Mouse (Mus musculus) retina, postnatal 1 day (tissue): ENCODE measurements around the gene Abcg4.
"Not testable (repeated sequence)": the region's sequence is repeated elsewhere in the genome, so short reads cannot be mapped to it uniquely, and the experiment has no call there.

Experiments
- DNase-seq: peaks from one replicate; pipeline ENCODE4 v3.0.0-alpha.2; 2012

The Abcg4 gene

DNA sequence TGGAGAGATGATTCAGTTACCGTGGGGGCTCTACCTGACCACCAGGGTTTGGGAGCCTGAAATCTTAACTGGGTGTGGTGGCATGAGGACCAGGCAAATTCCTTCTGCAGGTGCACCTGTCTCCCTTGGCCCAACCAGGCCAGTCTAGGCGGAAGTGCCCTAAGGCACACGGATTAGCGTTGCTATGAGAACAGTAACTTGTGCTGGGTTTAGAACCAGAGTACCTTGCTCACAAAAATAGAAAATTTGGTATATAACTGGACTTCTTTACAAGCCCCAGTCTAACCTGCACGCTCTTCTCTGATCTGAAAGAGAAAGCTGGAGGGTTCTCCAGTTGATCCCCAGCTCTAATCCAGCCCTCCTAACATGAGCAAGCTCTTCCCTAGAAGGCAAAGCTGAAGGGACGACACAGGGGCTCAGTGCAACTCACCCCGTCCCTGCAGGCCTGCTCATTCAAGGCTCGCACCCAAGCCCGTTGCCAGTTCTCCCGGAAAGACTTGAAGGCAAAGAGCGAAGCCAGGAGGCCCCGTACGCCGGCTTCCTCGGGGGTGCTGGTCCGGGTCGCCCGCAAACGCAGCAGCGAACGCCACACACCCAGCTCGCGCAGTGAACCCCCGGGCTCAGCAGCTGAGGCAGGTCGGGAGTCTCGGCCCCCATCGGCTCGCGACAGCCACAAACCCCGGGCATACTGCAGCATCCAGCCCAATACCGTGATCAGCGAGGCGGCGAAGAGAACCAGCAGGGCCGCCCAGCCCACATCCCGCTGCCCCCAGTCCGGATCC lies 30.9 kb upstream of the Abcg4 start:
- peak; percentile 37 for DNase-seq

DNA sequence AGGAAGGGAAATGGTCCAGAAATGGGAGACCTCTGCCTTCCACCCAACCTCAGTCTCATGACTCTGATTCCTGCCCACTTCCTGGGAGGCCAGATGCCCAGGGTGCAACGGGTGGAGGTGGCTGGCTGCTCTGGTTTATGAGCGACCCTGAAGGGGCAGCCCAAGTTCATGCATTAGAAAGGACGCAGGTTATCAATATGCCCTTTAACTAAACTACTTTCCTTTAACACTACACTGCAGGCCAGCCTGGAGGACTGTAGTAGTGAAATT lies 30.3 kb upstream of the Abcg4 start:
- no peak for DNase-seq

DNA sequence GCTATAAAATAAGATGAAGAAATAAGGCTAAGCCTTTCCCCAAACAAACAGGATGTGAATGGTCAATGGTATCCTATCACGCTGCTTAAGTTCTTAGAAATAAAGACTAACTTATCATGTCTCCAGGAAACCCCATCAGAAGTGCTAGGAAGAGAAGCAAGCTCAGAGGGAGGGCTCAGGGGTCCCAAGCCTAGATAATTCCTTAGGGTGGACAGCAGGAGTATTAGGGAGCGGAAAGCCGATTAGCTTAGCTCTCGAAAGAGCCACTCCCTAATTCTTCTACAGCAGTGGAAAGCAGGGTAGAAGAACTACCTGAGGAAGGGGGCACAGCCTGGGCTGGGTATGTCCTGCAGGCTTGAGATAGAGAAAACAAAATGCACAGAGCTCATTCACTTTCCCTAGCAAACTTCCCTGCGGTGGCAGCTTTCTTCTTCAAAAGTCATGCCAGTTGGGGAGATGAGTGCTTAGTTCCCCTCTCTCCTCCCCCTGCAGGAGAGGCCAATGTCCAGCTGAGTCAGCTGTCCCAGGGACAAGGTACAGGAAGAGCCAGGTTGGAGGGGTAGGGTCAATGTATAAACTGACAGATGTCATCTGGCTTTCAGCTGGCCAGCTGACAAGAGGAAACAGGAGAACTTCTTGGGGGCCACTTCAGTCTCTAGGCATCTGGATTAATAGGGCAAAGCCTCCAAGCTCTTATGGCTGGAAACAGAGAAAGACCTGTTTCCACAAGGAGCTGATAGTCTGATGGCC lies 29.8 kb upstream of the Abcg4 start:
- DNase-seq, result peak; percentile 69

DNA sequence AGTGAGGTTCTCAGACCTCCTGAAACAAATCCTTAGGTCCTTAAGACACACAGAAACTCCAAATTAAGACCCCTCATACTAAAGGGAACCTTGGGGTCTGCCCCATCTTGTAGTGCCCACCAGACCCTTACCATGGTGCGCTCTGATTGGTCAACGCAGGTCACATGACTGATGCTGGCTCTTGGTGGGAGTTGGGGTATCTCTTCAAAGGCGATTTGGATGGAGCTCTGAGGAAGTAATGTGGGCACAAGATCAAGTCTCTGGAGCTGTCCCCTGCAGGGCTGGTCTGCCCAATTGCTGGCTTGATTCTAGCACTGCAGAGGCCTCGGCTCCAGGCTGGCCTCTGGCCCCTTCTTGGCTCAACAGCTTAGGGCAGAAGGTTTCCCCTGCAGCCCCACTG lies 29.0 kb upstream of the Abcg4 start:
- DNase-seq, result no peak

DNA sequence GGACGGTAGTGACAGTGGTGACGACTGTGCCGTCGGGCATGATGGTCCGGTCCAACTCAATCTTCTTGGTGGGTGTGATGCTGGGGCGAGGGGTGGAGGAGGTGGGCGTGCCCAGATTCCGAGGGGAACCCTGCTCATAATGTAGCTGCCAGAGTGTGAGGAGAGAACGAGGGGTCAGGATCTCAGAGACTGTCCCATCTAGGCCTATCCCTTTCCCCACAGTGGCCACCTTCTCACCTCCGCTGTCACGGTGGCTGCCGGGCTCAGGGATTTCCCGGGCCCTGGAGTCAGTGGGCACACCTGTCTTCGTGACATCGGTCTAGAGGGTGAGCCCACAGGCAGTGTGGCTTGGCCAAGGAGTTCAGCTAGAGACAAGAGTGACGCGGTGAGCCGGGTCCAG lies 26.5 kb upstream of the Abcg4 start:
- no peak for DNase-seq

DNA sequence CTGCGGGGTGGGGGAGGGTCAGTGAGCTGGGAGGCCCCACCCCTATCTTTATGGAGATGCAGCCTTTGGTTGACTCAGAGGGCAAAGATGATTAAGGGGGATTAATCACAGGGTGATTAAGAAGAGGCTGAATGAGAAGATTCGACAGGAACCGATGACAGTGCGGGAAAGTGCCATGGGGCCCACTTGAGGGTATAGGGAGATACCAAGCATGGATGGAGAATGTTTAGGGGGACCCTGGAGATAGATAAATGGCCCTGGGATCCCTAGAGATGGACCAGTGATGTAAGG lies 25.8 kb upstream of the Abcg4 start:
- DNase-seq, result peak; percentile 74

DNA sequence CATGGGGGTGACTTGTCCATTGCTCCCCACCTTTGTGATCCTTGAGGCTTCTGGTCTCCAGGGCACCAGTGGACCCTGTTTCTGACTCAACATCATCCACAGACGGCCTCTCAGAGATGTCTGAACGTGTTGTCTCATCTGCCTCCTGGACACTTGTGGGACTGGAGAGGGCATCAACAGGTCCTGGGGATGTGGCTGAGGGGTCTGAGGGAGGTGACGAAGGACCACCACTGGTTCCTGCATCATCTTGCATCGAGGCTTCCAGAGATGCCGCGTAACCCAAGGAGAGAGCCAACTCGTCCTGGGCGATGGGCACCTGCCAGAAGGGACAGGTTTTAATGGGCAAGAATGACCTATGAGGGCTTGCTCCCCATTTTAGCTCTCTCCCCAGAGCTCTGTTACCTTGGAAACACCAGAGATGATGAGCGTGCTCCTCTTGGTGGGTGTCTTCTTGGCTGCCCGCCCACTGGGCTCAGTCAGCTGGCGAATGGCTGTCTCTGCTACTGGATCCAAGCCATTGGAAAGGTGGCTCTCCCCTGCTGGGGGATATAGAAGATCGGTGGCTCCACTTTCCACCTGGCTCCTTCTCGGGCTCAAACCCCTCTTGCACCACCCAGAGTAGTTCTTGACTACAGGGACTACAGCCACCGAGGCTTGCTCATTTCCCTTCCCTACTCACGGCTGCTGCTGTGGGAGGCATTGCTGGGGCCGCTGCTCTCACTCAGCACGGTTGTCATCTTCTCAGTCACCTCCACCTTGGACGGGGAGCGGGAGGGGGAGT lies 25.3 kb upstream of the Abcg4 start:
- no peak for DNase-seq

DNA sequence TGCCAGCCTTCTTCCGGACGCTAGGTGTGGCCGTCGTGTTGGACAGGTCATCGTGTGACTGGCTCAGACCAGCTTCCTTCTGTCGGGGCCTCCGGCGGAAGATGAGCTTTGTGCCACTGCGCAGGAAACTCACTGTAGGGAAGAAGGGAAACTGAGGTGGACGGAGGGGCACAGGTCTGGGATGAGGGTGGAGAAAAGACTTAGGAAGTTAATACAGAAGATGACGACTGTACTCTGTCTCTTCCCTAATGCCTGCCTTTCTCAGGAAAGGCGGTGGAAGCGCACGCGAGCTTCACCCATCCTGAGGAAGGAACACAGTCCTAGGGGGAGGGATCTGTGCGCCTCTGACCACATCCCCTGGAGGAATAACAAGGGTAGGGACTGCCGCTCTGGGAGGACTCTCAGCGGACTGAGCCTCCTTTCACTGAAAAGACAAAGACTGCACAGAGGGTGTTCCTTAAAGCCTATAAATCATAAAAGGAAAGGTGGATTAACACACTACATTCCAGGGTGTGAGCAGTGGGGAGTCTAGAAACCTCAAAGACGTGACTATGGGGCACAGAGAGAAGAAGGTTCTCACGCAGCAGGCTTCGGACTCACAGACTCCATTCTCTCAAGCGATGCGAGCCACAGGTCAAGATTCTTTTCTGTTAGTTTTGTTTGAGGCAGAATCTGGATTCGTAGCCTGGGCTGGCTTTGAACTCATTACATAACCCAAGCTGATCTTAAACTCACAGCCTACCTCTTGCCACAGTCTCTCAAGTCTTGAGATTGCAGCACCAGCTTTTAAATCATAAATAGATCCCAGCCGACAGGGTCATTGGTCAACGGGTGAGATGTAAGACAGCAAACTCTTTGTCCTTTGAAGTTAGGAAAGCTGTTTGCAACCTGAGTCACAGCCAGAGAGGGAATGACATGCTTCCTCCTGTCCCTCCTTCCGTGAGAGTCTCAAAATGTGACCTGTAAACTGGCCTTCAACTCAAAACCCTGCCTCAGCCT lies 23.0 kb upstream of the Abcg4 start:
- no peak for DNase-seq

DNA sequence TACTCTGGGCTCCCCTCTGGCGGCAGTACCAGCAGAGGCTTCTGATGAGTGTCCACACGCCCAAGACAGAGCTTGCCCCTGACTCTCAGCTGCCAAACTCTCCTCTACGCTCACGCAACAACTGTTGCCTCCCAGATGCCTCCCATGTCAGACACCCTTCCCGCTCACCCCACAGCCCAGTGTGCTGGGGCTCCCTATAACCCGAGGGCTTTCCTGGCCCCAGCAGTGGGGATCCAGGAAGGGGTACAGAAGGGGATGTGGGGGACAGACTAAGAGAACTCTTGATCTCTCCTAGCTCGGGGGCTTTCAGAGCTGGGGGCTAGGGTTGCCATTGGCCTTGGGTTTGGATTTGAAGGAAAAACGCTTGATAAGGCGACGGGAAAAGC lies 22.3 kb upstream of the Abcg4 start:
- DNase-seq, result no peak

DNA sequence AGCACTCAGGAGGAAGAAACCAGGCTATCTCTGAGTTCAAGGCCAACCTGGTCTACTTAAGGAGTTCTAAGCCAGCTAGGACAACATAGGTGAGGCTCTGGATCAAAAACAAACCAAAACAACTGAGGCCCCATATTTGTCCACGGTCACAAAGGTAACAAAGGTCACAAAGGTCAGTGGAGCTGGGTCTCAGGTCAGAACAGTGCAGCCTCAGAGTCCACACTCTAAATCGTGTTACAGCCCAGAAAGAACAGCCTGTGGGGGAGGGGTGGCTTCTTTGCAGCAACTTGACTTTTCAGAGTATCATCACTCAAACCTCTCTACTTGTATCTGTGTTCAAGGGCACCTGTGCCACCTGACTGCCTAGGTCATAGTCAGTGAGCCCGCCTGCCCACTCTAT lies 21.3 kb upstream of the Abcg4 start:
- DNase-seq, result no peak

DNA sequence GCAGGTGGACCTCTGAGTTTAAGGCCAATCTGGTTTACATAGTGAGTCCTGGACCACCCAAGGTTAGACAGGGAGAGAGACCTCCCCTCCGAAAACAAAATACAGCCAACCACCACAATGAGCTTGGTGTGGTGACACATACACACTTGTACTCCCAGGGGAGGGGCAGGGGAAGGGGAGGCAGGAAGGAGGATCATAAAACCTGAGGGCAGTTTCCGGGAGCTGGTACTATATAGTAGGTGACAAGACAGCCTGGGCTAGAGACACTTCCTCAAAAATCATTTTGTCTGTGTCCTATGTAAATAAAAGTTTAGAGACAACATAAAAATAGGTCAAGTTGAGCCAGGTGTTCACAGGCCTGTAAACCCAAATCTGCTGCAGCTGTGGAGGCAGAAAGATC lies 18.8 kb upstream of the Abcg4 start:
- no peak for DNase-seq

DNA sequence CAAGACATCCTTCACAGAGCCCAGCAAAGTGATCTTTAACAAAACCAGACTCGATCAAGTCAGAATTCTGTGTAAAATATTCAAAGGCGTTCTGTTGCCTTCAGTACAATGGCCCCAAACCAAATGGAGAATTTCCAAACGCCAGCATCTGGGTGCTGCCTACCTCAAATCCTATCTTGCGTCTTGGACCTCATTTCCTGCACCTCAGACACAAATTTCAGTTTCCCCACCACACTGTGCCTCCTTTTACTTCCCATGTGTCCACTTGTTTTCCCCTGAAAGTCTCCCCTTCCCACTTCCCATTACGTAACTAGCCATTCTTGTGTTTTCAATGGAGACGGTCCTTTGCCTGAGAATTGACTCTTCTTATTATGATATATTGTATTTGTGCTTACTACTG lies 18.1 kb upstream of the Abcg4 start:
- DNase-seq, result no peak

DNA sequence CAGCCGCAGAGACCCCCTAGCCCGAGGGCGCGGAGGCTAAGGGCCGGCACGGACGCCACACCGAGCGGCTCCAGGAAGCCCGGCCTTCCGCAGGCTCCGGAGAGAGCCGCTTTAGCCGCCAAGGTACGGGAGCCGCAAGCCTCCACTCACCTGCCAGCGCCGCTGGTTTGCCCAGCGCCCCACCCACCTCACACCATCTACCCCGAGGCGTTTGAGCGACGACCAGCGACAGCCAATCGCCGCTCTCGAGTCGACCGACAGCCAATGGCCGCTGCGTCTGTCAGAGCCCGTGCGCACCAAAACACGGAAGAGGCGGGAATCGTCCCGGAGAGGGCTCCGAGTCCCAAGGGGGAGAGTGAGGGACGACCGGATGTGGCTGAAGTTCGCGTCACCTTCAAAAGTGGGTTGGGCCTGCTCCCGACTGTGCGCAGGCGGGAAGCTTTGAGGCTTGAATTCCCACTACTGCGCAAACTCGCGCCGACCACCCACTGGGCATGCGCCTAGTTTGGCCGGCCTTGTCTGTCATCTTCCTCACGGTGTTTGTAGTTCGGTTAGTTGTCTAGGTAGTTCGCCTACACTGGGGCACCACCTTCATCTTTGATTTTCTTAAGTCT lies 17.2 kb upstream of the Abcg4 start, which contains the start of gene Hinfp:
Hinfp (minus strand) TSS at position 206 of the 614 bp plus-strand sequence.
- peak; percentile 100 for DNase-seq

DNA sequence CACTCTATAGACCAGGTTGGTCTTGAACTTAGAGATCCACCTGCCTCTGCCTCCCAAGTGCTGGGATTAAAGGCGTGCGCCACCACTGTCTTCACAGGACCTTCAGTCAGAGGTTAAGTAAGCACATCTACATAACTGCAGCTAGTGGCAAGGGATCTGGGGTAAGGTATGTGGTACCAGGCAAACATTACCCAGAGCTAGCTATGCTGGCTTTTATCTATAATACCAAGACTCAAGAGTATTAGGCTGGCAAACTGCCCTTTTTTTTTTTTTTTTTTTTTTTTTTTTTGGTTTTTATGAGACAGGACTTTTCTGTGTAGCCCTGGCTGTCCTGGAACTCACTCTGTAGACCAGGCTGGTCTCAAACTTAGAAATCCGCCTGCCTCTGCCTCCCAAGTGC lies 11.6 kb upstream of the Abcg4 start:
- DNase-seq, result not testable (repeated sequence)

DNA sequence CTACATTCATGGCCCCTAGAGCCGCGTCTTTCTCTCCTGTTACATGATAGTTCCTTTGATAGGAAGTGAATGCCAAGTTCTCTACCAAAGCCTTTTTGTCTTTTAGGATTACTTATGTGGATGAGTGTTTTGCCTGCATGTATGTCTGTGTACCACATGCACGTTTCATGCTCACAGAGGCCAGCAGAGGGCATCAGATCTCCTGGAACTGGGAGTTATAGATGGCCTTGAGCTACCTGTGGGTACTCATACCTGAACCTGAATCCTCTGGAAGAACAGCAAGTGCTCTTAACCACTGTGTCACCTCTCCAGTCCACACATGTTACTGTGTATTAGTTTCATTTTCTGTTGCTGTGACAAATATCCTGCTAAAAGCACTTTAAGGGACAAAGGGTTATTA lies 4.1 kb upstream of the Abcg4 start:
- DNase-seq, result peak; percentile 67

DNA sequence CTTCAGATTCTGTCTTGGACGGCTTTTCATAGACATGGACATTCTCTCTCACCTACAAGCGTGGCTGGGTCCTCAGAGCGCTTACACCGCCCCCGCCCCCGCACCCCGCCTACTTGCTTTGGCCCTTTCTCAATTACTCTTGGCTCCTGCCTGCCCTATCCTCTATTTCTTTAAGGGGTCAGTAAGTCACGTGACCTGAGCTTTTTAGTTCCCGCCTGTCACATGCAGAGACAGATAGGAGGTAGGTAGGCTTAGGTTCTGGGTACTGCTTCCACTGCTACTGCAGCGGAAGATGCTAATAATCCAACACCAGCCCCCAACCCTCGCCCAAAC lies 510 bp upstream of the Abcg4 start:
- peak; percentile 49 for DNase-seq

DNA sequence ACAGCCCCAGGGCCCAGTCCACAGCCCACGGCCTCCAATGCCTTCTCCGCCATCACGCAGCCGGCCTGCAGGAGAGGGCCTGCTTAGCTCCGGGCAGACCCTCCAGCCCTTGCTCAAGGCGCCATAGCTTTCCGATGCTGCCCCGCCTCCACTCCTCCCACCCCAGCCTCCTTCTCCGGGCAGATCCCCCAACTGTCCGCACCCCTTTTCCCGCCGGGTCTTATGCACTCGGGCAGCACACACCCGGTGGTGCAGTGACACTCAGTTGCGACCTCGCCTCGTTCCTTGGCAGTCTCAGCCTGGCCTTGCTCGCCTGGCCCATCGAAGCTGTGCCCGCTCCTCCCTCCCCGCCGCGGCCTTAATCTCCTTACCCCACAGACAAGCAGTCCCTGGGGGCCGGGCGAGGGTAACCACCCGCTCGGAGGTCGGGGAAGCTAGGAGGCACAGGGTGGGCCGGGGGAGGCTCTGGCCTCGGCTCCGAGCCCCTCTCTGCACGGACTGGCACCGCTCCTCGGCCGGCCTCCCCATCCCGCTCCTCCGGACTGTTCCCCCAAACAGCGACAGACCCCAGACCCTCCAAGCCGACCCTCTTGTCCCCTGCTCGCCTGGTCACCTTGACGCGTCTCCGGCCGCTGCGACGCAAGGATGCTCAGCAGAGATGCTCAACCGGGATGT lies 877 bp downstream of the Abcg4 start:
- DNase-seq, result peak; percentile 79

DNA sequence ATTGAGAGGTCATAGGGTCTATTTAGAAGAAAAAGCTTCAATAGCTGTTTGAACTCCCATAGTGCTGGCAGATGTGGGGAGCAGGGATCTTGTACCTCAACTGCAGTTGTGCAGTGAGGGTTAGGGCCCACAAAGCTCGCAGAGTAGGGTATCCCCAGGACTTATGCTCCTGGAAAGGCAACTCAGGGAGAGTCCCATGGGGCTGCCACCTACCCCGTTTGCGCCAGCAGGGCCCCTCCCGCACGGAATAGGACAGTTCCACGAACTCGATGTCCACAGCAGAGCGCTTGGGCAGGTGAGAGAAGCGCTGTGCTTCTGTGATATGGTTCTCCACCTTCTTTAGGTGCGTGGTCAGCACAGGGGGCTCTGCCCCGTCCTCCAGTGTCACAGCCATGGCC lies 1.4 kb downstream of the Abcg4 start:
- no peak for DNase-seq

DNA sequence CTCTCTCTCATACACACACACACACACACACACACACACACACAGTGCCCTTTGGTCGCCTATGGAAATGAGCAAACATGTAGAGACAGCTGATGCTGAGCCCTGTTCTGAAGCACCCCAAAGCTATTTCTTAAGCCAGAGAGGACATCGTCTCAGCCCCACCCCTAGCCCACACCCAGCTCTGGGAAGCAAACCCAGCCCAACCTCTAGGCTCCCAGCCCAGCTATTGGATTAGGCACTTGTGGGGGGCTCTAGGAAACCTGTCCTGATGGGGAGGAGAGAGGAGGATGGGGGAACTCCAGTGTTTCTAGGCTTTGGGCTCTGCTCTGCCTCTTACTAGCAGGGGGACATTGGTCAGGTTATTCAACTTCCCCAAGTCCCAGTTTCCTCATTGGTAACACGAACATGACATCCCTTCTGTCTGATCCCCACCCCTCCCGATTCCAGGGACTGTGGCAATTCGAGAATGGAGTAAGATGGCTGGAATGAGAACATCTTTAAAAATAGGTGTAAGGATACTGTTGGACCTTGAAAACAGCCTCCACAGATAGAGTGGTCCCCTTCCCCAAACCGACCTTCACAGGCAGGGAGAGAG lies 2.1 kb downstream of the Abcg4 start:
- no peak for DNase-seq

DNA sequence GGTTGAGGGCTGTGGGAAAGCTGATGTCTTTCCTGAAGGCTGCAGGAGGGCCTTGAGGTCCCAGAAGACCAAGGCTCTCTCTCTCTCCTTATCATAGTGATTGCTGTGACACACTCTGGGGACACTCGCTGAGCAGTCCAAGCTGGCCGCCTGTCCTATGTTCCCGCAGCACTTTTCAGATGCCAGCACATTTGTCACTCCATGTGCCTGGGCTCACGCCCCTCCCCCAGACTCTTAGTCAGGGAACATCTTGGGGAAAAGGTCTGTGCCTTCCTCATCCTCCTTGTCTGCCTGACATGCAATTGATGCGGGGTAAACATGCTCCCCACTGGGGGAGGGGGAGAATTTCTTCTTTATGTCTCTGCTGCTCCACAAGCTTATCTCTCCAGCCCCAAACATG lies 5.2 kb downstream of the Abcg4 start:
- DNase-seq, result no peak

DNA sequence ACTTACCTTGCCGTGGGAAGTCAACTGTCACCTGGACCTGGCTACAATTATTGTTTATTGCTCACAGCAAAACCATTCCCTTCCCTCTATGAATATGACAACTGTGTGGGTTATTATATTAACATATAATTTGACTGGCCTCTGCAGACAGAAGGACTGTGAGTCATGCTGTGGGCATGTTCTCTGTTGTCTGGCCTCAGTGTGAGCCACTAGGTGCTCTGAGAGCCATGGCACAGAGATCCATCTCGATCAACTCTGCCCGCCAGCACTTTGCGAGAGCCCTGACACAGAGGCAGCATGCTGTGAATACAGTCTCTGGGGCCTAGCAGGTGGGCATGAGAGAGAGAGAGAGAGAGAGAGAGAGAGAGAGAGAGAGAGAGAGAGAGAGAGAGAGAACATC lies 18.4 kb downstream of the Abcg4 start:
- no peak for DNase-seq

DNA sequence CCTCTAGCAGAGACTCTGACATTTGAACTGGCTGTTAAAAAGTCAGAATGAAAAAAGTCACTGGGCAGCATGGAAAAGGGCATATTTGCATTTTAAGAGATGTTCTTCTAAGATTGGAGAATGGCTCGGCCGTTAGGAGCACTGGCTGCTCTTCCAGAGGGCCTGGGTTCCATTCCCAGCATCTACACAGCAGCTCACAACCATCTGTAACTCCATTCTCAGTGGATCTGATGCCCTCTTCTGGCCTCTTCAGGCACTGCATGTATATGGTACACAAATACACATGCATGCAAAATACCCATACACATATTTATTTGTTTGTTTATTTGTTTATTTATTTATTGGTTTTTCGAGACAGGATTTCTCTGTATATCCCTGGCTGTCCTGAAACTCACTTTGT lies 19.3 kb downstream of the Abcg4 start:
- DNase-seq, result peak; percentile 43
